Mouse (Mus musculus) kidney, adult 2 months (tissue): ENCODE data around the gene Mat1a.

Experiments used
- CTCF ChIP-seq: fragments of 200-500 bp; conservative IDR thresholded peaks from 2 replicates; pipeline ENCODE4 v1.5.1; 2011; ENCODE audit warnings: low read depth, mild to moderate bottlenecking, control low read depth, low read length, moderate library complexity, mixed read lengths; ENCODE audit not compliant: insufficient read depth, insufficient read length
- POLR2A ChIP-seq: fragments of 200-500 bp; IDR thresholded peaks from one replicate; pipeline ENCODE4 v1.6.1; 2011; ENCODE audit warnings: low read depth, low read length, control low read depth

- TF ChIP-seq POLR2A = no peak
- no peak for TF ChIP-seq CTCF
Observed at GRCm38 (mm10) chr14:41124683-41125082, 19.8 kb downstream of the Mat1a start.
